Mouse (Mus musculus) forebrain, postnatal 0 days (tissue): ENCODE measurements around the gene Samd4b. TPM values are rescaled to one million over a fixed set of nuclear protein-coding genes. Genes with fewer than 3 reads are reported as not detected.

Experiments
- ATAC-seq: fragments of 200-750 bp; cut with Nextera tagmentation; 2 replicates; pipeline ENCODE4 v1.8.0; 2017; ENCODE audit warnings: mild to moderate bottlenecking, moderate library complexity
- DNase-seq: peaks from one replicate; pipeline ENCODE4 v3.0.0-alpha.2; 2015
- H3K27ac ChIP-seq: fragments of 300-500 bp; sonication (generic); 2 replicates; pipeline ENCODE4 v1.5.1; 2014; ENCODE audit warnings: low read depth, mild to moderate bottlenecking, antibody characterized with exemption, low read length, moderate library complexity, mixed read lengths
- H3K27me3 ChIP-seq: fragments of 300-500 bp; sonication (generic); 2 replicates; pipeline ENCODE4 v1.6.1; 2014; ENCODE audit warnings: mild to moderate bottlenecking, low read length, mixed read lengths; ENCODE audit not compliant: insufficient read depth
- H3K36me3 ChIP-seq: fragments of 300-500 bp; sonication (generic); 2 replicates; pipeline ENCODE4 v1.6.1; 2014; ENCODE audit warnings: mild to moderate bottlenecking, moderate library complexity; ENCODE audit not compliant: insufficient read depth
- H3K4me1 ChIP-seq: fragments of 300-500 bp; sonication (generic); 2 replicates; pipeline ENCODE4 v1.6.1; 2014; ENCODE audit warnings: antibody characterized with exemption; ENCODE audit not compliant: insufficient read depth
- H3K4me2 ChIP-seq: fragments of 300-500 bp; sonication (generic); 2 replicates; pipeline ENCODE4 v1.6.1; 2014; ENCODE audit warnings: low read depth, mild to moderate bottlenecking, moderate library complexity
- H3K4me3 ChIP-seq: fragments of 300-500 bp; sonication (generic); 2 replicates; pipeline ENCODE4 v1.5.1; 2014; ENCODE audit warnings: low read depth, low read length, mixed read lengths
- H3K9ac ChIP-seq: fragments of 300-500 bp; sonication (generic); 2 replicates; pipeline ENCODE4 v1.6.1; 2014; ENCODE audit warnings: mild to moderate bottlenecking
- H3K9me3 ChIP-seq: fragments of 300-500 bp; sonication (generic); 2 replicates; pipeline ENCODE4 v1.6.1; 2016; ENCODE audit warnings: low read length
- CTCF ChIP-seq: sonication (generic); IDR thresholded peaks from 2 replicates; pipeline ENCODE4 v1.5.1; 2016; ENCODE audit warnings: antibody characterized with exemption, control low read depth, low read depth
- WGBS: fragments of 180-500 bp; shearing (Covaris S2); extraction: QIAGEN DNeasy Blood & Tissue Kit; methylation state at CpG from one replicate; pipeline ENCODE4 v1.1.7; 2014; 5-methylcytosine and 5-hydroxymethylcytosine counted together
- polyA plus RNA-seq: library from polyadenylated mRNA; unstranded; fragments of >200 nt; fragmentation: Nextera tagmentation; extraction: Ambion mirVana; gene quantifications from 2 replicates; pipeline ENCODE4 v1.2.1, GENCODE M21; 2015
- total RNA-seq: library from RNA; depleted of rRNA; stranded (reverse); fragments of >200 nt; gene quantifications from 2 replicates; pipeline ENCODE4 v1.2.3, GENCODE M21; 2014

Samd4b gene
- total and polyA plus RNA-seq, 2 experiments from 2014 or later, result 23.3 to 49.1 TPM

DNA sequence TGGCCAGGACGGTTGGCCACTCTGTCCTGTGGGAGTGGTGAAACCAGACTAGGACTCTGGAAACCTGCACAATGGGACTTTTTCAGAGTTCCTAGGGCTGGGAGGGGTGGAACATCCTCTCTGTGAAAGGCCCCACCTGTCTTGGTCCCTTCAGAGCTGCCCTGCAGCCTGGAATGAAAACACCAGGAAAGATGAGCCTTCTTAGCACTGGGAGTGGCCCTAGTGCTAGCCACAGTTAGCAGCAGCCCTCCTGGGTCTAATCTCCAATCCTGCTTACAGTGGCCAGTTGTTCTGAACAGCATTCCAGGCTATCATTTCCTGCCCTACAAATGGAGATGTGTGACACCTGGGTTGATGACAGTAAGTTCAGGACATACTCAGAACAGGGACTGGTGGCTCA, 6.1 kb downstream of the Samd4b start:
- no peak overlapping the region for H3K27ac ChIP-seq
- no peak overlapping the region for H3K9ac ChIP-seq
- H3K9me3 ChIP-seq, result no peaks in the 10 kb centered on the region
- no peaks in the 10 kb centered on the region for H3K27me3 ChIP-seq
- peaks cover 7% of the 10 kb centered on the region; the same call in 1 of the 2 replicates for H3K4me1 ChIP-seq
- H3K4me2 ChIP-seq, result no peak overlapping the region
- ATAC-seq (no peak), DNase-seq (no peak)
- 61% methylated on average over 1 of the region's 1 CpGs for WGBS
- H3K4me3 ChIP-seq, result no peak overlapping the region
- no peaks in the 10 kb centered on the region for H3K36me3 ChIP-seq
- no peak for TF ChIP-seq CTCF

DNA sequence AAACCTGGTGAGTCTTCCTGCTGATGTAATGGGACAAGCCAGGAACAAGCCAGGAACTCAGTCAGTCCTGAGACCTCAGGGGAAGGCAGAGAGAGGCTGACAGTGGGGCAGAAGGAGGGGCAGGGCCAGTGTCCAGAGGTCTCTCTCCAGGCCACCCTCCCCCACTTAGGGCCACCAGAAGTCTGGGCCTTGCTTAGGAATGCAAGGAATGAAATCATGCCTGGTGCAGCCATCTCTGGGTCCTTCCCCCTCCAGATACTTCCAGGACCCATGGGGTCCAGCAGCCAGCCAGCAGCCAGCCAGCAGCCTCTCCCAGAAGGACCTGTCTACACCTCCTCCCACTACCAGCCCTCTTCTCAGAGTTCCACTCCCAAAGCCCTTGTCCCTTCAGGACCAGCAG, 10.3 kb downstream of the Samd4b start:
- peaks cover 11% of the 10 kb centered on the region for H3K4me1 ChIP-seq
- no peak overlapping the region for H3K27ac ChIP-seq
- no peak for DNase-seq
- H3K9ac ChIP-seq, result no peak overlapping the region
- no peak for TF ChIP-seq CTCF
- ATAC-seq, result no peak
- no peak overlapping the region for H3K4me3 ChIP-seq
- no peak overlapping the region for H3K4me2 ChIP-seq
- no peaks in the 10 kb centered on the region for H3K36me3 ChIP-seq
- H3K27me3 ChIP-seq, result no peaks in the 10 kb centered on the region
- H3K9me3 ChIP-seq, result no peaks in the 10 kb centered on the region

DNA sequence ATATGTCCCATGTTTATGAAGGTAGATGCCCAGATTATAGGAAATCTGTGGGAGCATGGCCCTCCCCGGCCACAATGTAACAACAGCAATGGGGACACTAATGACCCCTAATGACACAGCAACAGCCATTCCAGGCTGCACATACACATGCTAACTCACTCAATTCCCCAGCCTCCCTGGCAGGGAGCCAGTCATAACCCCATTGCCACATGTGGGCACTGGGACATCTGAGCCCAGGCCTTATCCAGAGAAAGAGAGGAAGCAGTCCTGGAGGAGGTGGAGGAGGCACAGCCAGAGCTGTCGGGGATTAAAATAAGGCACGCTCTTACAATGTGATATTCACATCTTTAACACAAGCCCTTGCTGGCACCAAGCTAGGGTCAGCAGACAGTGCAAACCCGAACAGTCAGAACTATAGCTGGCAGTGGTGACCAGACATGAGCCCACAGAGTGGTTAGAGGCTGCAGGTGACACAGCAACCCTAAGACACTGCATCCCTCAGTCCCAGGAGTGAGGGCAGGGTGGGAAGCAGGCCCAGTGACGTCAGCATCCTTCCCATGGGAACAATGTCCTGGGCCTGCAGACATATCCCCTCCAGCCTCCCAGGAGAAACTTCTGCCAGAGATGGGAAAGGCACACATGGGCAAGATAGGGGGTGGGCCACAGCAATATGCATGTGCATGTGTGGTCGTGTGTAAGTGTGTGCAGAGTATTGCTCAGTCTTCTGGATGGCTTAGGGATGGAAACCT, 11.1 kb downstream of the Samd4b start:
- Histone ChIP-seq H3K4me3 (no peak overlapping the region), H3K4me2 (no peak overlapping the region), H3K27ac (no peak overlapping the region), H3K9ac (no peak overlapping the region), H3K4me1 (peaks cover 11% of the 10 kb centered on the region), H3K9me3 (no peaks in the 10 kb centered on the region), H3K27me3 (no peaks in the 10 kb centered on the region), H3K36me3 (no peaks in the 10 kb centered on the region)
- TF ChIP-seq CTCF, result no peak
- WGBS, result 53% methylated on average over 6 of the region's 6 CpGs
- DNase-seq, result no peak
- 0 out of 2 replicates have a peak, but pooled peaks have one; percentile 18 for ATAC-seq

DNA sequence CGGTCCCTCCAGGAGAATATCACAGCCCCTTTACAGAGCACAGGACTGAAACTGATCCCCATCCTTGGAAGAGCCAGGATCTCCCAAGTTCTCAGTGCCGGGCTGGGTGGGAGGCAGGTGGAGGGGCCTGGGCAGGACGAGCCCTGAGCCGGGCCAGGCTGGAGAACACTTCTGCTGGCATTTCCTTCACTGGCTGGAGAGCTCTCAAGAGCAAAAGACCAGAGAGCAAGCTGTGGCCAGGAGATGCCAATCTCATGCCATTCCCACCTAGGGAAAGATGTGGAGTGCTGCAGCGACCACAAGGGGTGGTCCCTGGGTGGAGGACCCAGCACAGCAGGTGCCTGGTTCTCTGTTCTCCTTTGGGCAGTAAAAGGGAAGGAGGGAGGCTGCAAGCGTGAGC, 12.9 kb downstream of the Samd4b start:
- Histone ChIP-seq H3K9me3 (no peaks in the 10 kb centered on the region), H3K27ac (no peak overlapping the region), H3K4me3 (no peak overlapping the region), H3K27me3 (no peaks in the 10 kb centered on the region), H3K36me3 (no peaks in the 10 kb centered on the region), H3K4me1 (peaks cover 11% of the 10 kb centered on the region), H3K4me2 (no peak overlapping the region), H3K9ac (no peak overlapping the region)
- DNase-seq (no peak), ATAC-seq (no peak)
- WGBS, result 77% methylated on average over 6 of the region's 6 CpGs
- no peak for TF ChIP-seq CTCF

DNA sequence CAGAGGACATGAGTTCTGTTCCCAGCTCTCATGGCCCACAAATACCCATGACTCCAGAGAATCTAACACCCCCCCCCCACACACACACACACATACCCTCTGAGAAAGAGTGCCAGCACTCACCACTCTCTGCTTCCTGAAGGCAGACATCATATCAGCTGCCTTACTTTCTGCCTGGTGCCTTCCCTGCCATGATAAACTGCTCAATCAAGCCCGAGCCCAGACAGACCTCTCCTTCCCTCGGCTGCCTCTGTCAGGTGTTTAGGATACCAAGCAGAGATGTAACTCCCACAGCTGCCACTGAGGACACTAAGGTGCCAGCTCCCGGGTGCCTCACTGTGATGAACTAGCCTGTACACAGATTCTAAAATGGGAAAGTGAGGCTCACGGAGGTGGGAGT, 13.5 kb downstream of the Samd4b start:
- Histone ChIP-seq H3K4me3 (no peak overlapping the region), H3K4me1 (peaks cover 11% of the 10 kb centered on the region), H3K9ac (no peak overlapping the region), H3K9me3 (no peaks in the 10 kb centered on the region), H3K27ac (no peak overlapping the region), H3K4me2 (no peak overlapping the region), H3K27me3 (no peaks in the 10 kb centered on the region), H3K36me3 (no peaks in the 10 kb centered on the region)
- ATAC-seq (no peak), DNase-seq (no peak)
- 74% methylated on average over 4 of the region's 4 CpGs for WGBS
- no peak for TF ChIP-seq CTCF

DNA sequence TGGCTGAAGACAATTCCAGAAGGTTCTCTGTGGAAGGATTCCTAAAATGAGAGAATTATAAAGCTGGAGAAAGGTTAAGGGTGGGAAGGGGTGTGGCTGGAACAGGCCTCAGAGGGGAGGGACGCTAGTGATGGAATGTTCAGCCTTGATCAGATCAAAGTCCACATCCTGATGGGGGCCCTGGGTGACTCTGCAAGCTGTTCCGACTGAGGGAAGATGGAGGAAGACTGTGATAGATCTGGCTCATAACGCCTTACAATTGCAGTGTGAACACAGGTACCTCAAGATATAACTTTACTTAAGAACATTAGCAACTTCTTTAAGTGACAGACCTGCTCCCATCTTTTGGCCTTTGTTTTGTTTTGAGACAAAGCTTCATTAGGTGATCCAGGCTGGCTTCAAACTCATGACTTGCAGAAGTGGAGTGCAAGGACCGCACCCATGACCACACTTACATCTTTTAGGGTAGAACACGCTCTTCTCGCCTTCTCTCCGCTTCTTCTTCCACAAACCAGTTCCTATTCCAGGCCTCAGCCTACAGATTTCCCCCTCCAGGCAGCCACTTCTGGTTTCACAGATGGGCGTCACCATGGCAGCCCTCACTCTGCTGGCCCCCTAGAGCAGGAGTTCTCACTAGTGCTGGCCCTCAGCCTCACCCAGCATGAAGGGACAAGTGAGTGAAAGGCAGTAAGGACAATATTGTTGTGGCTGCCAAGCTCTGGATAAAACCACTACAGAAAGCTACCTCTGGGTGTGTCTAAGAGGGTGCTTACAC, 14.2 kb downstream of the Samd4b start:
- Histone ChIP-seq H3K27ac (peak overlapping the region; percentile 42), H3K9me3 (no peaks in the 10 kb centered on the region), H3K9ac (no peak overlapping the region), H3K4me1 (peaks cover 11% of the 10 kb centered on the region), H3K4me2 (no peak overlapping the region), H3K36me3 (no peaks in the 10 kb centered on the region), H3K4me3 (no peak overlapping the region), H3K27me3 (no peaks in the 10 kb centered on the region)
- no peak for TF ChIP-seq CTCF
- DNase-seq (no peak), ATAC-seq (peak; percentile 33; the same call in 1 of the 2 replicates)
- WGBS, result 73% methylated on average over 8 of the region's 8 CpGs

DNA sequence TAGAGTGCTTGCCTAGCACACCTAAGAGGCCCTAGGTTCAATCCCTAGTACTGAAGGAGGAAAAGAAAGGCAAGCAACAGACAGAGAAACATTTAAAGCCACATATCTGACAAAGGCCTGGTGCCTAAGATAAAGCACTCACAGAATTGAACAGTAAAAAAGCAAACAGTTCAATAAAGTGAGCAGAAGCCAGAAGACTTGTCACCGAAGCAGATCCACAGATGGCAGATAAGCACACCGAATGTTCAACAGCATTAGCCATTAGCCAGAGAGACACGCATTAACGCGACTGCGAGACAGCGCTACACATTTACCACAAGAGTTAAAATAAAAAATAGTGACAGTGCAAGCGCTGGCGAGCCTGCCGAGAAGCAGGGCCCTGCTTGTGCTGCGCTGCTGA, 15.1 kb downstream of the Samd4b start:
- WGBS, result 58% methylated on average over 11 of the region's 11 CpGs
- H3K27ac ChIP-seq, result peak overlapping the region; percentile 42
- no peak overlapping the region for H3K4me2 ChIP-seq
- no peak overlapping the region for H3K4me3 ChIP-seq
- TF ChIP-seq CTCF, result no peak
- H3K9me3 ChIP-seq, result no peaks in the 10 kb centered on the region
- peaks cover 11% of the 10 kb centered on the region for H3K4me1 ChIP-seq
- DNase-seq (peak; percentile 57), ATAC-seq (peak; percentile 47; the same call in 1 of the 2 replicates)
- H3K9ac ChIP-seq, result no peak overlapping the region
- H3K36me3 ChIP-seq, result no peaks in the 10 kb centered on the region
- no peaks in the 10 kb centered on the region for H3K27me3 ChIP-seq
